Mouse (Mus musculus) stomach, embryonic 14.5 days (tissue): ENCODE results near the gene Fndc11. TPM values are rescaled to one million over a fixed set of nuclear protein-coding genes. Genes with fewer than 3 reads are reported as not detected.

Source experiments
- ATAC-seq: fragments of 200-750 bp; cut with Nextera tagmentation; 2 replicates; pipeline ENCODE4 v1.8.0; 2017; ENCODE audit warnings: low read depth, moderate TSS enrichment; ENCODE audit not compliant: insufficient number of reproducible peaks, insufficient read depth, low FRiP score
- H3K27ac ChIP-seq: fragments of 300-500 bp; sonication (generic); 2 replicates; pipeline ENCODE4 v1.5.1; 2014; ENCODE audit warnings: mild to moderate bottlenecking, low read length, moderate library complexity, mixed read lengths
- H3K27me3 ChIP-seq: fragments of 300-500 bp; sonication (generic); 2 replicates; pipeline ENCODE4 v1.6.1; 2014; ENCODE audit warnings: low read length, control low read depth, mixed read lengths; ENCODE audit not compliant: control insufficient read depth, insufficient read depth
- H3K36me3 ChIP-seq: fragments of 300-500 bp; sonication (generic); 2 replicates; pipeline ENCODE4 v1.6.1; 2014; ENCODE audit warnings: mild to moderate bottlenecking, control low read depth, low read length, moderate library complexity, mixed read lengths; ENCODE audit not compliant: control insufficient read depth, insufficient read depth
- H3K4me1 ChIP-seq: fragments of 300-500 bp; sonication (generic); 2 replicates; pipeline ENCODE4 v1.6.1; 2014; ENCODE audit warnings: low read length, control low read depth, mixed read lengths; ENCODE audit not compliant: control insufficient read depth, insufficient read depth
- H3K4me2 ChIP-seq: fragments of 300-500 bp; sonication (generic); replicated peaks from 2 replicates; pipeline ENCODE4 v1.6.1; 2014; ENCODE audit warnings: low read depth, low read length, control low read depth
- H3K4me3 ChIP-seq: fragments of 300-500 bp; sonication (generic); 2 replicates; pipeline ENCODE4 v1.5.1; 2014; ENCODE audit warnings: low read depth, low read length, control low read depth
- H3K9ac ChIP-seq: fragments of 300-500 bp; sonication (generic); replicated peaks from 2 replicates; pipeline ENCODE4 v1.6.1; 2014; ENCODE audit warnings: low read depth, mild to moderate bottlenecking, control low read depth, low read length, moderate library complexity, mixed read lengths
- H3K9me3 ChIP-seq: fragments of 300-500 bp; sonication (generic); 2 replicates; pipeline ENCODE4 v1.6.1; 2016; ENCODE audit warnings: low read depth, low read length, control low read depth; ENCODE audit not compliant: control insufficient read depth
- WGBS: fragments of 180-500 bp; shearing (Covaris S2); extraction: QIAGEN DNeasy Blood & Tissue Kit; methylation state at CpG from one replicate; pipeline ENCODE4 v1.1.7; 2014; 5-methylcytosine and 5-hydroxymethylcytosine counted together
- polyA plus RNA-seq: library from polyadenylated mRNA; unstranded; fragments of >200 nt; fragmentation: Nextera tagmentation; extraction: Ambion mirVana; gene quantifications from 2 replicates; pipeline ENCODE4 v1.2.1, GENCODE M21; 2014

The Fndc11 gene
- polyA plus RNA-seq, 1 experiment from 2014 or later: 0.29 TPM

- H3K36me3 ChIP-seq: no peaks in the 10 kb centered on the region; the same call in 1 of the 2 replicates
- 95% methylated on average over 9 of the region's 9 CpGs for WGBS
Observed at GRCm38 (mm10) chr2:181239261-181239660, 19.4 kb downstream of the Fndc11 start.

GRCm38 (mm10) chr2:181240806-181241440 is 21.1 kb downstream of the Fndc11 start:
- no peak overlapping the region; the same call in 1 of the 2 replicates for H3K4me3 ChIP-seq
- no peaks in the 10 kb centered on the region for H3K27me3 ChIP-seq
- H3K4me2 ChIP-seq: peak overlapping the region; percentile 52
- H3K27ac ChIP-seq: no peak overlapping the region
- H3K9ac ChIP-seq: no peak overlapping the region
- no peaks in the 10 kb centered on the region for H3K9me3 ChIP-seq
- no peaks in the 10 kb centered on the region; the same call in 1 of the 2 replicates for H3K36me3 ChIP-seq
- no peaks in the 10 kb centered on the region for H3K4me1 ChIP-seq
- ATAC-seq: no peak
- 94% methylated on average over 13 of the region's 13 CpGs for WGBS

More at GRCm38 (mm10) chr2:181239261-181239660, 19.4 kb downstream of the Fndc11 start:
- no peak overlapping the region for H3K4me2 ChIP-seq
- H3K4me3 ChIP-seq: no peak overlapping the region
- H3K9ac ChIP-seq: no peak overlapping the region
- no peak for ATAC-seq
- no peak overlapping the region for H3K27ac ChIP-seq
- no peaks in the 10 kb centered on the region for H3K4me1 ChIP-seq
- no peaks in the 10 kb centered on the region for H3K27me3 ChIP-seq
- H3K9me3 ChIP-seq: no peaks in the 10 kb centered on the region

- H3K4me2 ChIP-seq: peak within 1 kb of the TSS; percentile 52
- no peaks in the 10 kb centered on the region for H3K27me3 ChIP-seq
- no peaks in the 10 kb centered on the region for H3K4me1 ChIP-seq
- peak within 1 kb of the TSS; percentile 15; the same call in 1 of the 2 replicates for H3K9ac ChIP-seq
- H3K27ac ChIP-seq: no peak within 1 kb of the TSS
- peak within 1 kb of the TSS; percentile 42 for H3K4me3 ChIP-seq
- 5% methylated on average over 16 of the region's 16 CpGs for WGBS
- H3K9me3 ChIP-seq: no peaks in the 10 kb centered on the region
- H3K36me3 ChIP-seq: no peaks in the 10 kb centered on the region; the same call in 1 of the 2 replicates
- peak; percentile 79 for ATAC-seq
Observed at GRCm38 (mm10) chr2:181241602-181242313, 21.9 kb downstream of the Fndc11 start, which contains the start of gene Helz2. Helz2 (minus strand) TSS chr2:181242027.

- H3K36me3 ChIP-seq: no peaks in the 10 kb centered on the region; the same call in 1 of the 2 replicates
- peak overlapping the region; percentile 52 for H3K4me2 ChIP-seq
- no peak overlapping the region for H3K9ac ChIP-seq
- no peaks in the 10 kb centered on the region for H3K9me3 ChIP-seq
- no peaks in the 10 kb centered on the region for H3K4me1 ChIP-seq
- no peaks in the 10 kb centered on the region for H3K27me3 ChIP-seq
- ATAC-seq: no peak
- peak overlapping the region; percentile 42 for H3K4me3 ChIP-seq
- WGBS: 44% methylated on average over 3 of the region's 3 CpGs
- no peak overlapping the region for H3K27ac ChIP-seq
Observed at GRCm38 (mm10) chr2:181242314-181242665, 22.5 kb downstream of the Fndc11 start.

- H3K27ac ChIP-seq: no peak overlapping the region
- ATAC-seq: no peak
Observed at GRCm38 (mm10) chr2:181243706-181244394, 24.0 kb downstream of the Fndc11 start.

GRCm38 (mm10) chr2:181245031-181245430 is 25.2 kb downstream of the Fndc11 start:
- no peaks in the 10 kb centered on the region for H3K36me3 ChIP-seq
- no peaks in the 10 kb centered on the region for H3K27me3 ChIP-seq
- no peaks in the 10 kb centered on the region for H3K4me1 ChIP-seq
- H3K27ac ChIP-seq: no peak overlapping the region
- no peak overlapping the region for H3K9ac ChIP-seq
- H3K9me3 ChIP-seq: no peaks in the 10 kb centered on the region
- H3K4me2 ChIP-seq: no peak overlapping the region
- WGBS: 24% methylated on average over 2 of the region's 2 CpGs
- ATAC-seq: no peak
- H3K4me3 ChIP-seq: no peak overlapping the region

More at GRCm38 (mm10) chr2:181243706-181244394, 24.0 kb downstream of the Fndc11 start:
- Histone ChIP-seq H3K27me3 (no peaks in the 10 kb centered on the region), H3K4me1 (no peaks in the 10 kb centered on the region), H3K36me3 (no peaks in the 10 kb centered on the region), H3K4me2 (no peak overlapping the region), H3K9ac (no peak overlapping the region), H3K4me3 (no peak overlapping the region), H3K9me3 (no peaks in the 10 kb centered on the region)
- 34% methylated on average over 11 of the region's 11 CpGs for WGBS

- no peak for ATAC-seq
- Histone ChIP-seq H3K9ac (no peak overlapping the region), H3K36me3 (peaks cover 12% of the 10 kb centered on the region), H3K27ac (no peak overlapping the region), H3K4me3 (no peak overlapping the region), H3K4me1 (no peaks in the 10 kb centered on the region), H3K9me3 (no peaks in the 10 kb centered on the region), H3K4me2 (no peak overlapping the region), H3K27me3 (no peaks in the 10 kb centered on the region)
- 83% methylated on average over 10 of the region's 10 CpGs for WGBS
Observed at GRCm38 (mm10) chr2:181249217-181249616, 29.4 kb downstream of the Fndc11 start.

GRCm38 (mm10) chr2:181251841-181252240 is 32.0 kb downstream of the Fndc11 start:
- no peak overlapping the region for H3K4me3 ChIP-seq
- H3K27me3 ChIP-seq: no peaks in the 10 kb centered on the region
- WGBS: 78% methylated on average over 1 of the region's 1 CpGs
- no peak overlapping the region for H3K27ac ChIP-seq
- H3K4me1 ChIP-seq: no peaks in the 10 kb centered on the region
- H3K9me3 ChIP-seq: no peaks in the 10 kb centered on the region
- no peak overlapping the region for H3K9ac ChIP-seq
- H3K36me3 ChIP-seq: peaks cover 31% of the 10 kb centered on the region
- no peak overlapping the region for H3K4me2 ChIP-seq
- no peak for ATAC-seq
